8 mouse cellular contexts compared by ENCODE assay signal in the genomic region with DNA sequence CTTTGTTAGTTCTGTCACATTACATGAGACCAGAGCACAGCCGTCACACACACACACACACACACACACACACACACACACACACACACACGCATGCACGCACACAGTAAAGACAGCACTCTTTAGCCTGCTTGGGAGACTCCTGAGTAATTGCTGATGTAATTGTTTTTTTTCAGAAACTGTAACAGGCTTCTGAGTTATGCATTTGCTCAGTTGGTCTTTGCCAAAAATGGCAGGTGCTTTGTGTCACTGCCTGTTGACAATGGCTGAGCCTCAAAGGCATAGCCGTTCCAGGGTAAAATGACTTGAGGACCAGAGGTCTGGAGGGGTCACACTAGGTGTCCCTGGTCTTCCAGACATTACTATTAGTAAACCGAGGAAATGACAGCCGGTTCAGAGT. TPM values are rescaled to one million over a fixed set of nuclear protein-coding genes. Genes with fewer than 3 reads are reported as not detected.
DNase-seq lines count a peak whose midpoint lies in the region; ATAC-seq and TF ChIP-seq lines count a peak whose summit lies in the region.

No protein-coding gene starts in this region.

- H3K4me1 ChIP-seq in embryonic facial prominence, embryonic 13.5 days = peaks cover 4% of the 10 kb centered on the region; the same call in 1 of the 2 replicates
- H3K4me1 ChIP-seq in embryonic facial prominence, embryonic 10.5 days = peaks cover 14% of the 10 kb centered on the region
- peaks cover 19% of the 10 kb centered on the region for H3K4me1 ChIP-seq in lung, embryonic 14.5 days (ENCODE audit: insufficient read depth)
- peaks cover 14% of the 10 kb centered on the region for H3K4me1 ChIP-seq in lung, adult 2 months (ENCODE audit: control insufficient read depth, insufficient read depth, low read length)
- H3K4me1 ChIP-seq in stomach, embryonic 16.5 days (ENCODE audit: control insufficient read depth, insufficient read depth, low read length) = peaks cover 25% of the 10 kb centered on the region

- H3K9me3 ChIP-seq in embryonic facial prominence, embryonic 13.5 days = no peaks in the 10 kb centered on the region
- no peaks in the 10 kb centered on the region for H3K9me3 ChIP-seq in embryonic facial prominence, embryonic 10.5 days
- no peaks in the 10 kb centered on the region for H3K9me3 ChIP-seq in lung, embryonic 14.5 days (ENCODE audit: low read depth, low read length)
- no peaks in the 10 kb centered on the region for H3K9me3 ChIP-seq in stomach, embryonic 16.5 days (replicated peaks; ENCODE audit: control insufficient read depth, low read length)

- H3K27ac ChIP-seq in embryonic facial prominence, embryonic 13.5 days = 0 out of 2 replicates have a peak overlapping the region, but pooled peaks have one; percentile 23
- no peak overlapping the region for H3K27ac ChIP-seq in embryonic facial prominence, embryonic 10.5 days (replicated peaks)
- H3K27ac ChIP-seq in lung, embryonic 14.5 days (ENCODE audit: low read depth) = peak overlapping the region; percentile 58; the same call in 1 of the 2 replicates
- peak overlapping the region; percentile 55; the same call in 1 of the 2 replicates for H3K27ac ChIP-seq in stomach, embryonic 16.5 days (ENCODE audit: low read length)

- no peak overlapping the region for H3K4me2 ChIP-seq in embryonic facial prominence, embryonic 13.5 days
- H3K4me2 ChIP-seq in lung, embryonic 14.5 days = no peak overlapping the region
- no peak overlapping the region for H3K4me2 ChIP-seq in stomach, embryonic 16.5 days (ENCODE audit: low read depth, low read length)

- H3K4me3 ChIP-seq in embryonic facial prominence, embryonic 13.5 days = no peak overlapping the region
- H3K4me3 ChIP-seq in embryonic facial prominence, embryonic 10.5 days = no peak overlapping the region
- no peak overlapping the region for H3K4me3 ChIP-seq in lung, embryonic 14.5 days (ENCODE audit: low read depth, low read length)
- no peak overlapping the region for H3K4me3 ChIP-seq in lung, adult 2 months (replicated peaks; ENCODE audit: extremely low read depth, low read depth, low read length)
- H3K4me3 ChIP-seq in stomach, embryonic 16.5 days (replicated peaks; ENCODE audit: low read length) = no peak overlapping the region

- TF ChIP-seq CTCF in lung, embryonic 14.5 days (IDR thresholded peaks at IDR 0.05; ENCODE audit: low read depth) = no peak
- no peak for TF ChIP-seq CTCF in lung, adult 2 months (IDR thresholded peaks at IDR 0.05; ENCODE audit: insufficient read depth, low read length)

- H3K9ac ChIP-seq in embryonic facial prominence, embryonic 13.5 days = no peak overlapping the region
- no peak overlapping the region for H3K9ac ChIP-seq in lung, embryonic 14.5 days
- H3K9ac ChIP-seq in stomach, embryonic 16.5 days (ENCODE audit: low read length) = no peak overlapping the region

- 77% methylated on average over 6 of the region's 6 CpGs for WGBS in embryonic facial prominence, embryonic 13.5 days
- WGBS in embryonic facial prominence, embryonic 10.5 days = 83% methylated on average over 6 of the region's 6 CpGs
- WGBS in lung, embryonic 14.5 days = 36% methylated on average over 6 of the region's 6 CpGs
- WGBS in lung, adult 2 months = 41% methylated on average over 6 of the region's 6 CpGs
- 26% methylated on average over 6 of the region's 6 CpGs for WGBS in stomach, embryonic 16.5 days

- no peak for TF ChIP-seq POLR2A in lung, adult 2 months (IDR thresholded peaks at IDR 0.05; ENCODE audit: borderline replicate concordance, extremely low read depth, low read depth, low read length)

- no peaks in the 10 kb centered on the region for H3K27me3 ChIP-seq in embryonic facial prominence, embryonic 13.5 days
- H3K27me3 ChIP-seq in embryonic facial prominence, embryonic 10.5 days (replicated peaks; ENCODE audit: low read depth, poor library complexity, severe bottlenecking) = no peaks in the 10 kb centered on the region
- no peaks in the 10 kb centered on the region for H3K27me3 ChIP-seq in lung, embryonic 14.5 days (ENCODE audit: insufficient read depth, low read length)
- H3K27me3 ChIP-seq in stomach, embryonic 16.5 days (ENCODE audit: control insufficient read depth, insufficient read depth, low read length) = no peaks in the 10 kb centered on the region

- no peak for ATAC-seq in embryonic facial prominence, embryonic 13.5 days (ENCODE audit: insufficient number of reproducible peaks, insufficient read depth, low FRiP score, low TSS enrichment, low read depth)
- peak; percentile 68 for ATAC-seq in lung, embryonic 14.5 days (ENCODE audit: insufficient read depth)
- ATAC-seq in stomach, embryonic 16.5 days (ENCODE audit: insufficient read depth, low FRiP score) = peak; percentile 44; the same call in 1 of the 2 replicates

- no peaks in the 10 kb centered on the region for H3K36me3 ChIP-seq in embryonic facial prominence, embryonic 13.5 days
- H3K36me3 ChIP-seq in embryonic facial prominence, embryonic 10.5 days (replicated peaks) = no peaks in the 10 kb centered on the region
- no peaks in the 10 kb centered on the region for H3K36me3 ChIP-seq in lung, embryonic 14.5 days (ENCODE audit: insufficient read depth)
- H3K36me3 ChIP-seq in stomach, embryonic 16.5 days (ENCODE audit: control insufficient read depth, insufficient read depth, low read length) = no peaks in the 10 kb centered on the region

- no peak for DNase-seq in embryonic facial prominence, embryonic 10.5 days (ENCODE audit: low spot score)
- peak; percentile 65 for DNase-seq in lung, embryonic 14.5 days
- no peak for DNase-seq in lung, adult 2 months
- peak; percentile 71 for DNase-seq in heart, postnatal 4 days
- no peak for DNase-seq in layer of hippocampus, postnatal 10 days (ENCODE audit: low spot score in 2 of 2)
- no peak for DNase-seq in thymus, postnatal 0 days (ENCODE audit: low spot score)

RNA-seq across cellular contexts. Expression of a gene that starts 40.8 kb away (rescaled TPM):
- 2.9 TPM in 2 replicates for polyA plus RNA-seq in embryonic facial prominence, embryonic 13.5 days (2015; fragmentation: Nextera tagmentation; extraction: Ambion mirVana)
- 1.9 and 2.9 TPM in 2 replicates for polyA plus RNA-seq in embryonic facial prominence, embryonic 10.5 days (2016; fragmentation: Nextera tagmentation; extraction: Ambion mirVana)
- 2.3 and 2.5 TPM in 2 replicates for polyA plus RNA-seq in lung, embryonic 14.5 days (2014; fragmentation: Nextera tagmentation; extraction: Ambion mirVana)
- polyA plus RNA-seq in lung, adult 2 months (2012; rRNA removed) = 9.6 and 11.3 TPM in 2 replicates
- 10 to 100 TPM; 17.1 to 18.2 TPM for total RNA-seq in heart, postnatal 4 days (2021)
- polyA plus RNA-seq in stomach, embryonic 16.5 days (2015; fragmentation: Nextera tagmentation; extraction: Ambion mirVana) = 4.1 and 4.6 TPM in 2 replicates
- 1 to 10 TPM; 1.6 to 1.7 TPM for total RNA-seq in layer of hippocampus, postnatal 10 days (2021)
- 19.3 and 25.1 TPM in 2 replicates for polyA plus RNA-seq in thymus, postnatal 0 days (2015; fragmentation: Nextera tagmentation; extraction: Ambion mirVana)

RNA-seq across cellular contexts. Expression of a gene that starts 53.5 kb away (rescaled TPM):
- polyA plus RNA-seq in embryonic facial prominence, embryonic 13.5 days (2015; fragmentation: Nextera tagmentation; extraction: Ambion mirVana) = 29.9 and 31.6 TPM in 2 replicates
- 27.8 and 29.5 TPM in 2 replicates for polyA plus RNA-seq in embryonic facial prominence, embryonic 10.5 days (2016; fragmentation: Nextera tagmentation; extraction: Ambion mirVana)
- 43.2 and 45.4 TPM in 2 replicates for polyA plus RNA-seq in lung, embryonic 14.5 days (2014; fragmentation: Nextera tagmentation; extraction: Ambion mirVana)
- 15.1 and 18.0 TPM in 2 replicates for polyA plus RNA-seq in lung, adult 2 months (2012; rRNA removed)
- total RNA-seq in heart, postnatal 4 days (2021) = 10 to 100 TPM; 68.4 to 70.1 TPM
- polyA plus RNA-seq in stomach, embryonic 16.5 days (2015; fragmentation: Nextera tagmentation; extraction: Ambion mirVana) = 28.4 and 31.6 TPM in 2 replicates
- total RNA-seq in layer of hippocampus, postnatal 10 days (2021) = 10 to 100 TPM; 82.9 to 86.0 TPM
- 6.1 and 7.0 TPM in 2 replicates for polyA plus RNA-seq in thymus, postnatal 0 days (2015; fragmentation: Nextera tagmentation; extraction: Ambion mirVana)

Comparison
In these comparisons a context has a peak if more than half of its experiments do, and no peak if none do; other contexts are left out.
1. DNase-seq: peak in lung, embryonic 14.5 days (single experiment) and heart, postnatal 4 days (single experiment); none in embryonic facial prominence, embryonic 10.5 days (single experiment), lung, adult 2 months (single experiment), layer of hippocampus, postnatal 10 days (0 of 2) and thymus, postnatal 0 days (single experiment).